Mouse (Mus musculus) myocyte (in vitro differentiated cells): ENCODE data around the gene Map1a.

ENCODE experiments used
- POLR2A ChIP-seq: IDR thresholded peaks from one replicate; pipeline ENCODE4 v1.6.1; 2011; ENCODE audit warnings: low read depth, mild to moderate bottlenecking, control low read depth, moderate library complexity; ENCODE audit not compliant: insufficient read length
- TCF3 ChIP-seq: IDR thresholded peaks from one replicate; pipeline ENCODE4 v1.6.1; 2011; ENCODE audit warnings: low read depth, control low read depth; ENCODE audit not compliant: insufficient read length

DNA sequence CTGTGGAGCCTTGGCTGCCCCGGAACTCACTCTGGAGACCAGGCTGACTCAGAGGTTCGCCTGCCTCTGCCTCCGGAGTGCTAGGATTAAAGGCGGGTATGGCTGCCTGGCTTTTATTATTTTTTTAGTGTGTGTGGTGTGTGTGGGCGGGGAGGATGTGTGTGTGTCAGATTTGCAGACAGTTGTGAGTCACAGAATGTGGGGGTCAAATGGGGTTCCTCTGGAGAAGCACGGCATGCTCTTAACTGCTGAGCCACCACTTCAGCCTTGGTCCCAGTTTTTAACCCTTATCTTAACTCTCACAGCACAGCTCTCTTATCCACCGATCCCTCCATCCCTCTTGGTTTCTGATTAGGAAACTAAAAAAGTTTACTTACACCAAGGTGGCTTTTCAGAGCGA, 26.9 kb downstream of the Map1a start:
- no peak for TF ChIP-seq POLR2A
- TF ChIP-seq TCF3, result no peak
